Mouse (Mus musculus) kidney, adult 2 months (tissue): ENCODE measurements around the gene Gm11541. TPM values are rescaled to one million over a fixed set of nuclear protein-coding genes. Genes with fewer than 3 reads are reported as not detected.

Experiments
- DNase-seq: peaks from one replicate; pipeline ENCODE4 v3.0.0; 2021
- H3K27ac ChIP-seq: fragments of 200-500 bp; 2 replicates; pipeline ENCODE4 v1.5.1; 2012; ENCODE audit warnings: low read depth, low read length, control low read depth, inconsistent platforms; ENCODE audit not compliant: insufficient read depth
- H3K27me3 ChIP-seq: fragments of 200-500 bp; replicated peaks from 2 replicates; pipeline ENCODE4 v1.6.1; 2012; ENCODE audit warnings: mild to moderate bottlenecking, moderate library complexity, low read length, inconsistent platforms; ENCODE audit not compliant: control insufficient read depth, insufficient read depth
- H3K36me3 ChIP-seq: fragments of 200-500 bp; 2 replicates; pipeline ENCODE4 v1.6.1; 2012; ENCODE audit warnings: mild to moderate bottlenecking, moderate library complexity, low read length, inconsistent platforms; ENCODE audit not compliant: control insufficient read depth, insufficient read depth
- H3K4me1 ChIP-seq: fragments of 200-500 bp; 2 replicates; pipeline ENCODE4 v1.6.1; 2011; ENCODE audit warnings: low read length; ENCODE audit not compliant: control insufficient read depth, insufficient read depth
- H3K4me3 ChIP-seq: fragments of 200-500 bp; 2 replicates; pipeline ENCODE4 v1.5.1; 2011; ENCODE audit warnings: mild to moderate bottlenecking, low read depth, low read length, control low read depth; ENCODE audit not compliant: insufficient read depth
- CTCF ChIP-seq: fragments of 200-500 bp; conservative IDR thresholded peaks from 2 replicates; pipeline ENCODE4 v1.5.1; 2011; ENCODE audit warnings: low read depth, mild to moderate bottlenecking, control low read depth, low read length, moderate library complexity, mixed read lengths; ENCODE audit not compliant: insufficient read depth, insufficient read length
- POLR2A ChIP-seq: fragments of 200-500 bp; IDR thresholded peaks from one replicate; pipeline ENCODE4 v1.6.1; 2011; ENCODE audit warnings: low read depth, low read length, control low read depth
- WGBS: fragments of 180-500 bp; shearing (Covaris S2); methylation state at CpG from one replicate; pipeline ENCODE4 v1.1.7; 2018; 5-methylcytosine and 5-hydroxymethylcytosine counted together
- polyA plus RNA-seq: library from polyadenylated mRNA; depleted of rRNA; stranded (reverse); fragments of >200 nt; gene quantifications from 2 replicates; pipeline ENCODE4 v1.2.3, GENCODE M21; 2012

Gene Gm11541
- polyA plus RNA-seq, 1 experiment = not detected

DNA sequence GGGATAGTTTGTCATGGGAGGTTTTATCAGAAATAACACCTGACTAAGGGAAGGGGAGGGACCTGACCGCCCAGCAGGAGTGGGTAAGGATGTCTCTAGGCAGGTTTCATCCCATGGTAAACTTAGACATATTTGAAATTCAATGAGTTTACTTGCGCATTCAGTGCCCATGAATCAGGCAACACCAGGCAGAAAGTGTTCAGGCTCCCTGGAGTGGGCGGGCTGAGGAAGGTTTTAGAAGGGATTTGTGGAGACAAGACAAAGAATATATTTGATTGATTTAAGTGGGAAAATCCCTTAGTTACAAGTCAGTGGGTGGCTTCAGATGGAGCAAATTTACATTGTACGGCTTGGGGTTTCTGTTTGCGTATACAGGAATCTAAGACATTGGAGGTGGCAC, 11.3 kb upstream of the Gm11541 start:
- H3K36me3 ChIP-seq = no peaks in the 10 kb centered on the region
- TF ChIP-seq CTCF (no peak), POLR2A (no peak)
- DNase-seq = no peak
- H3K27ac ChIP-seq = no peak overlapping the region
- H3K4me3 ChIP-seq = no peak overlapping the region
- H3K4me1 ChIP-seq = no peaks in the 10 kb centered on the region
- H3K27me3 ChIP-seq = no peaks in the 10 kb centered on the region
- WGBS = 86% methylated on average over 5 of the region's 5 CpGs

DNA sequence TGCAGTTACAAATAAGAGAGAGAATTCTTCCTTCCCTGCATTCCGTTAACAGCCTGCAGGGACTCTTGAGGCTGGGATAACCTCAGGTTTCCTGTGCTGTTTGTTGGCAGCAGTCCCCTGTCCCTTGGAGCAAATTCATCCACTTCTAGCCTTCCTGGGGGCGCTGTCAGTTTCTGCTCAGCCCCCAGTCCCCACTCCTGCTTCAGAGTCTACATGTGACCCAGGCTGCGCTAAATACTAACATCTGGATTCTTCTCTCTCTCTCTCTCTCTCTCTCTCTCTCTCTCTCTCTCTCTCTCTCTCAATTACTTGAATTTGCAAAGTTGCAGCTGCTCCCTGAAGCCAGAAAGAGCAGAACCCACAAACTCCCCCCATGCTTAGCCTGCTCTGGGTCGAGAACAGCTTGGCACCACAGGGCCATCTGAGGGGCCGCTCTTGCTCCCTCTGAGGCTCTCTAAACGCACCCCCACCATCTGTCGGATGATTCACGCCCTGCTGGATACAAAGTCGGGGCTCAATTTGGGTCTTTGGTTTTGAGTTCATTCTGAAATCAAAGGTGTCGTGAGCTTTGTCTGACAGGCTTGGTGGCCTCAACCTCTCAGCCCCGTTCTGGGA, 9.1 kb upstream of the Gm11541 start:
- no peaks in the 10 kb centered on the region for H3K4me1 ChIP-seq
- no peak overlapping the region for H3K27ac ChIP-seq
- H3K4me3 ChIP-seq = no peak overlapping the region
- no peaks in the 10 kb centered on the region for H3K36me3 ChIP-seq
- TF ChIP-seq POLR2A (no peak), CTCF (no peak)
- DNase-seq = no peak
- WGBS = 52% methylated on average over 11 of the region's 11 CpGs
- no peaks in the 10 kb centered on the region for H3K27me3 ChIP-seq

DNA sequence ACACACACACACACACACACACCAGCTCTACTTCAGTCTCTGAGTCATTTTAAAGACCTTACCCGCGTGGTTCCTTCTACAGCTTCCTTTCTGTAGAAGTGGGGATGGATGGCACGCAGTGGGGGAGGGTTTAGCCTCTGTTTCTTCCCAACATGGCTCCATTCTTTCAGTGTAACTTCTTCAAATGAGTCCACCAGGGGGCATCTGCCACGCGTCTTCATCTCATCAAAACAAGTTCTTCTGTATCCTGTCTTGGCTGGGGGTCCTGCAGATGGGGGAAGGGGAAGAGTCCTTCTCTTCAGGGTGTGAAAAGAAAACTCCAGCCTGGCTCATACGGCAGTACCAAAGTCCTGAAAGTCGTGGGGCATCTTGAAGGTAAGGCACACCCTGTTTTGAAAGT, 279 bp downstream of the Gm11541 start:
- TF ChIP-seq POLR2A (no peak), CTCF (no peak)
- no peak for DNase-seq
- Histone ChIP-seq H3K36me3 (no peaks in the 10 kb centered on the region), H3K4me1 (no peaks in the 10 kb centered on the region), H3K27ac (no peak overlapping the region), H3K27me3 (no peaks in the 10 kb centered on the region), H3K4me3 (no peak overlapping the region)
- WGBS = 58% methylated on average over 7 of the region's 7 CpGs

DNA sequence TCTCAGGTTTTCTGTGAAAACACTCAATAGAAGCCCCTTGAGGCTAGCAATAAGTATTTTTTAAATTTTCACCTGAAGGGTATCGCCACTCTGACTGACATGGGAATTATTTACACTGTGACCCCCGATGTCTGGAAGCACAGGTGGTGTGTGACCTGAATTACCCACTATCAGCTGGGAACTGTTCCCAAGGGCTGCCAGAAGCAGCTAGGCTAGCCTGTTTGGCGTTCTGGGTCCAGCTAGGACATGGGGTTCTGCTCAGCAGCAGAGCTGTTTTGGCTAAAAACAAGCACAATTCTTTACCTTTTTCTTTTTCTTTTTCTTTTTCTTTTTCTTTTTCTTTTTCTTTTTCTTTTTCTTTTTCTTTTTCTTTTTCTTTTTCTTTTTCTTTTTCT, 2.1 kb downstream of the Gm11541 start:
- H3K4me3 ChIP-seq = no peak overlapping the region
- H3K27ac ChIP-seq = no peak overlapping the region
- no peaks in the 10 kb centered on the region for H3K4me1 ChIP-seq
- no peaks in the 10 kb centered on the region for H3K27me3 ChIP-seq
- WGBS = 53% methylated on average over 3 of the region's 3 CpGs
- no peak for TF ChIP-seq POLR2A
- TF ChIP-seq CTCF = no peak
- no peak for DNase-seq
- H3K36me3 ChIP-seq = no peaks in the 10 kb centered on the region

- H3K27me3 ChIP-seq = no peaks in the 10 kb centered on the region
- H3K27ac ChIP-seq = no peak overlapping the region
- WGBS = 43% methylated on average over 27 of the region's 27 CpGs
- no peak for TF ChIP-seq POLR2A
- no peak for TF ChIP-seq CTCF
- DNase-seq = no peak
- H3K4me3 ChIP-seq = no peak overlapping the region
- no peaks in the 10 kb centered on the region for H3K36me3 ChIP-seq
- H3K4me1 ChIP-seq = no peaks in the 10 kb centered on the region
Measured at GRCm38 (mm10) chr11:94701401-94702215, 2.7 kb downstream of the Gm11541 start.

GRCm38 (mm10) chr11:94699399-94699798, 4.9 kb downstream of the Gm11541 start:
- H3K36me3 ChIP-seq = no peaks in the 10 kb centered on the region
- no peak for TF ChIP-seq POLR2A
- TF ChIP-seq CTCF = no peak
- H3K27ac ChIP-seq = no peak overlapping the region
- no peaks in the 10 kb centered on the region for H3K27me3 ChIP-seq
- WGBS = 96% methylated on average over 3 of the region's 3 CpGs
- no peak for DNase-seq
- H3K4me1 ChIP-seq = no peaks in the 10 kb centered on the region
- no peak overlapping the region for H3K4me3 ChIP-seq

GRCm38 (mm10) chr11:94697703-94698464, 6.4 kb downstream of the Gm11541 start:
- TF ChIP-seq POLR2A (no peak), CTCF (no peak)
- Histone ChIP-seq H3K27me3 (no peaks in the 10 kb centered on the region), H3K4me3 (no peak overlapping the region), H3K27ac (no peak overlapping the region), H3K4me1 (no peaks in the 10 kb centered on the region), H3K36me3 (no peaks in the 10 kb centered on the region)
- WGBS = 37% methylated on average over 13 of the region's 13 CpGs
- DNase-seq = no peak
